Mouse (Mus musculus): ENCODE measurements around the gene S100a6. TPM values are rescaled to one million over a fixed set of nuclear protein-coding genes. Genes with fewer than 3 reads are reported as not detected.
A peak's percentile ranks its signal among the peaks of the same experiment; 100 is the strongest.

Gene S100a6
- polyA plus RNA-seq, 1 experiment from 2014 or later = 449 TPM

GRCm38 (mm10) chr3:90586906-90587305 is 25.8 kb upstream of the S100a6 start:
- ATAC-seq (ENCODE audit: insufficient number of reproducible peaks, low FRiP score, low TSS enrichment, low read depth) = peak; percentile 65
- Histone ChIP-seq H3K9me3 (replicated peaks) (no peaks in the 10 kb centered on the region), H3K36me3 (no peaks in the 10 kb centered on the region), H3K4me1 (peaks cover 39% of the 10 kb centered on the region), H3K27ac (replicated peaks) (peak overlapping the region; percentile 86), H3K4me2 (replicated peaks) (no peak overlapping the region), H3K4me3 (replicated peaks) (no peak overlapping the region), H3K9ac (no peak overlapping the region), H3K27me3 (no peaks in the 10 kb centered on the region)
- WGBS = 51% methylated on average over 10 of the region's 10 CpGs

- Histone ChIP-seq H3K4me3 (replicated peaks) (no peak overlapping the region), H3K9me3 (replicated peaks) (no peaks in the 10 kb centered on the region), H3K4me1 (peaks cover 39% of the 10 kb centered on the region), H3K27ac (replicated peaks) (peak overlapping the region; percentile 86), H3K9ac (no peak overlapping the region), H3K4me2 (replicated peaks) (no peak overlapping the region), H3K27me3 (no peaks in the 10 kb centered on the region), H3K36me3 (no peaks in the 10 kb centered on the region)
- 85% methylated on average over 14 of the region's 14 CpGs for WGBS
- no peak; the same call in 1 of the 2 replicates for ATAC-seq (ENCODE audit: insufficient number of reproducible peaks, low FRiP score, low TSS enrichment, low read depth)
Measured at GRCm38 (mm10) chr3:90587361-90588101, 25.2 kb upstream of the S100a6 start.

DNA sequence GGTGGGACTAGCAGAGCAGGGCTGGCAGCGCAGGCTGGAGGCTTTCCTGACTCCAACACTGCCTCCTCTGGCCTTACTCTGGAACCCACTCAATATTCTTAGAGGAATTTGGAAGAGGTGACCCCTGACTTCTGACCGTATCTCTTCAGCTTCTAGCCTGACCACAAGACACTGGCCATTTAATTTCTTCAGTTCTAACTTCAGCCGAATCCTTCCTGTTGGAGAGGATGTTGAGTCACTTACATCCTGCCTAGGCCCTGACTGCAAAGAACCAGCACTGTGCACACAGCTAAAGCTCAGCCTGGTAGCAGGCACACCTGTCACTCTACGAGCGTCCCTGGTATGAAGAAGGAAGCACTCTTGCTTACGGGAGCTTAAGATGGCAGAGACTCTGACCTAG is 23.3 kb upstream of the S100a6 start:
- no peaks in the 10 kb centered on the region for H3K9me3 ChIP-seq (replicated peaks)
- no peak overlapping the region for H3K9ac ChIP-seq
- H3K4me3 ChIP-seq (replicated peaks) = no peak overlapping the region
- ATAC-seq (ENCODE audit: insufficient number of reproducible peaks, low FRiP score, low TSS enrichment, low read depth) = no peak
- no peak overlapping the region for H3K4me2 ChIP-seq (replicated peaks)
- no peak overlapping the region for H3K27ac ChIP-seq (replicated peaks)
- no peaks in the 10 kb centered on the region for H3K36me3 ChIP-seq
- peaks cover 30% of the 10 kb centered on the region for H3K4me1 ChIP-seq
- 76% methylated on average over 6 of the region's 6 CpGs for WGBS
- H3K27me3 ChIP-seq = no peaks in the 10 kb centered on the region

DNA sequence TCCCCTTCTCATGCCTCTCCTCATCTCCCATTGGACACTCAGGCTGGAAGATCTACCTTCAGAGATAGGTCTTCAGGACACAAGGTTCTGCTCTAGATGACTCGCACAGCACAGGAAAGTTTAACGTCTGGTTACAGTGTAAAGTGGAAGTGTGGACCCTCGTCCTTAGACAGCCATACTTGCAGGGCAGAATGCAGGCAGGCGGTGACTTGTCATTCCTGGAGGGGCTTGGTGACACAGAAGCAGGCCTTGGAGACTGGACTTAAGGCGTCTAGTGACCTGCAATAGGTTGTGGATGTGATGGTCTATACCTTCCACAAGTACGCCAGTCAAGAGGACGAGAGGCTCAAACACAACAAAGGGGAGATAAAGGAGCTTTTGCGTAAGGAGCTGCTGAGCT is 22.7 kb upstream of the S100a6 start, which contains the start of gene S100a2:
Gene S100a2 (plus strand): TSS at position 301 of the 400 bp plus-strand sequence.
- no peak within 1 kb of the TSS for H3K27ac ChIP-seq (replicated peaks)
- WGBS = 80% methylated on average over 8 of the region's 8 CpGs
- no peak within 1 kb of the TSS for H3K9ac ChIP-seq
- H3K36me3 ChIP-seq = no peaks in the 10 kb centered on the region
- ATAC-seq (ENCODE audit: insufficient number of reproducible peaks, low FRiP score, low TSS enrichment, low read depth) = no peak
- no peaks in the 10 kb centered on the region for H3K9me3 ChIP-seq (replicated peaks)
- H3K4me2 ChIP-seq (replicated peaks) = no peak within 1 kb of the TSS
- peaks cover 30% of the 10 kb centered on the region for H3K4me1 ChIP-seq
- no peaks in the 10 kb centered on the region for H3K27me3 ChIP-seq
- H3K4me3 ChIP-seq (replicated peaks) = no peak within 1 kb of the TSS

DNA sequence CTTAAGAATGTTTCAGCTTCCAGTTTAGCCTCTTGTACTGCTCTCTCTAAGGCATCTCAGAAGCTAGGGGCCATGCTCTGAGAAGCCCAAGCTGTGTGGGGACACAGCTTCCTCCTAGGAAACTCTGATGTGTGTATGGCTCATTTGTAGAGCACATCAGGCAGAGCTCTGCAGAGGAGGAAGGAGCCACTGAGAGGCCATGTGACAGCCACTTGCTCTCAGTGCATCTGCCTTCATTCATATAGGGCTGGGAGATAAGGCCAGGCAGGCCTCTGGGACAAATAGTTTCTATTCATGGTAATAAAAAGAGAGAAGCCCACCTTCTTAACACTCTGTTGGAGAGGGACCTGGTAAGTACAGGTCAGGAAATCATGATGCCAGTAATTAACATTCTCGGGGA is 18.2 kb upstream of the S100a6 start:
- no peak for ATAC-seq (ENCODE audit: insufficient number of reproducible peaks, low FRiP score, low TSS enrichment, low read depth)
- 0 out of 2 replicates have a peak, but pooled peaks cover under 1% of the 10 kb centered on the region for H3K4me1 ChIP-seq
- H3K27ac ChIP-seq (replicated peaks) = no peak overlapping the region
- H3K36me3 ChIP-seq = no peaks in the 10 kb centered on the region
- no peak overlapping the region for H3K9ac ChIP-seq
- no peak overlapping the region for H3K4me2 ChIP-seq (replicated peaks)
- H3K4me3 ChIP-seq (replicated peaks) = no peak overlapping the region
- H3K9me3 ChIP-seq (replicated peaks) = no peaks in the 10 kb centered on the region
- H3K27me3 ChIP-seq = no peaks in the 10 kb centered on the region
- 38% methylated on average over 1 of the region's 1 CpGs for WGBS

GRCm38 (mm10) chr3:90595556-90595955 is 17.1 kb upstream of the S100a6 start:
- Histone ChIP-seq H3K4me2 (replicated peaks) (no peak overlapping the region), H3K9me3 (replicated peaks) (no peaks in the 10 kb centered on the region), H3K27ac (replicated peaks) (no peak overlapping the region), H3K9ac (no peak overlapping the region), H3K36me3 (no peaks in the 10 kb centered on the region), H3K27me3 (no peaks in the 10 kb centered on the region), H3K4me3 (replicated peaks) (no peak overlapping the region), H3K4me1 (peaks cover 12% of the 10 kb centered on the region)
- 79% methylated on average over 5 of the region's 5 CpGs for WGBS
- ATAC-seq (ENCODE audit: insufficient number of reproducible peaks, low FRiP score, low TSS enrichment, low read depth) = no peak

GRCm38 (mm10) chr3:90596810-90597209 is 15.9 kb upstream of the S100a6 start:
- Histone ChIP-seq H3K4me1 (peaks cover 24% of the 10 kb centered on the region), H3K9ac (no peak overlapping the region), H3K27me3 (no peaks in the 10 kb centered on the region), H3K36me3 (no peaks in the 10 kb centered on the region), H3K9me3 (replicated peaks) (no peaks in the 10 kb centered on the region), H3K27ac (replicated peaks) (no peak overlapping the region), H3K4me2 (replicated peaks) (no peak overlapping the region), H3K4me3 (replicated peaks) (no peak overlapping the region)
- WGBS = 87% methylated on average over 6 of the region's 6 CpGs
- ATAC-seq (ENCODE audit: insufficient number of reproducible peaks, low FRiP score, low TSS enrichment, low read depth) = no peak

DNA sequence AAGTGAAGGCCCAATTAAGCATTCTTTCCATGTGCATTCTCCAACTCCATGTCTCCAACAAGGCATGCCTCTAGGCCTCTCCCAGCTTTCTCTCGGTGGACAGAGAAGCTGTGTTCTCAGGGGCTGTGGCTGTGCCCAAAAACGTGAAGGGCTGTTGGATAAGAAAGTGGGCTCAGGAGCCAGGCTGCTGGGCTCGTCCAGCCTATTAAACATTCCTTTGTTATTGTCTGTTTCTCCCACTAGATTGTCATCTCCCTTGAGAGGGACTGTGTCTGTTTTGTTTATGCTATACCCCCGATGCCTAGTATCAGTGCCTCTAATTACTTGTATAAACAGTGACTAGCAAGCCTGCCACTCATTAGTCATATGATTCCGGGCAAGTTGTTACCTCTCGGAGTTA is 14.9 kb upstream of the S100a6 start:
- no peak overlapping the region for H3K27ac ChIP-seq (replicated peaks)
- H3K9me3 ChIP-seq (replicated peaks) = no peaks in the 10 kb centered on the region
- peaks cover 34% of the 10 kb centered on the region for H3K4me1 ChIP-seq
- H3K27me3 ChIP-seq = no peaks in the 10 kb centered on the region
- H3K36me3 ChIP-seq = no peaks in the 10 kb centered on the region
- 28% methylated on average over 6 of the region's 6 CpGs for WGBS
- ATAC-seq (ENCODE audit: insufficient number of reproducible peaks, low FRiP score, low TSS enrichment, low read depth) = no peak
- no peak overlapping the region for H3K4me2 ChIP-seq (replicated peaks)
- H3K9ac ChIP-seq = no peak overlapping the region
- H3K4me3 ChIP-seq (replicated peaks) = no peak overlapping the region

DNA sequence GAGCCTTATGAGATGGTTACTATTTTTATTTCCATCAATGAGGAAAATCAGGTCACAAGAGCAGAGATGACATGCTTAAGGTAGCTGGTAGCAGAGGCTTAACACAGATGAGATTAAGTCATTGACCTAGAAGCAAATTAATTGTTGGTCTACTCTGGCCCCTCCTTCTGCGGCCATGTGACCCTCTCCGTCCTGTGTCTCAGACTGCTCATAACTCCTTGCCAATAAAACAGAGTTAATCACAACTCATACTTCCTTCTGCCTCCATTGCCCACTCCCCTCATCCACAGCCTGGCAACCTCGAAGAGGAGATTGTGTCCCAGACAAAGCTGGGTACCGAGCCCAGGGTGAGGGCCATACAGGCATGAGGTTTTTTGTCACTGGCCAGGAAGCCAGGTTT is 14.5 kb upstream of the S100a6 start:
- no peak for ATAC-seq (ENCODE audit: insufficient number of reproducible peaks, low FRiP score, low TSS enrichment, low read depth)
- peaks cover 38% of the 10 kb centered on the region for H3K4me1 ChIP-seq
- 77% methylated on average over 4 of the region's 4 CpGs for WGBS
- no peak overlapping the region for H3K4me3 ChIP-seq (replicated peaks)
- no peaks in the 10 kb centered on the region for H3K9me3 ChIP-seq (replicated peaks)
- H3K27ac ChIP-seq (replicated peaks) = no peak overlapping the region
- no peaks in the 10 kb centered on the region for H3K27me3 ChIP-seq
- no peak overlapping the region for H3K4me2 ChIP-seq (replicated peaks)
- no peak overlapping the region for H3K9ac ChIP-seq
- no peaks in the 10 kb centered on the region for H3K36me3 ChIP-seq

DNA sequence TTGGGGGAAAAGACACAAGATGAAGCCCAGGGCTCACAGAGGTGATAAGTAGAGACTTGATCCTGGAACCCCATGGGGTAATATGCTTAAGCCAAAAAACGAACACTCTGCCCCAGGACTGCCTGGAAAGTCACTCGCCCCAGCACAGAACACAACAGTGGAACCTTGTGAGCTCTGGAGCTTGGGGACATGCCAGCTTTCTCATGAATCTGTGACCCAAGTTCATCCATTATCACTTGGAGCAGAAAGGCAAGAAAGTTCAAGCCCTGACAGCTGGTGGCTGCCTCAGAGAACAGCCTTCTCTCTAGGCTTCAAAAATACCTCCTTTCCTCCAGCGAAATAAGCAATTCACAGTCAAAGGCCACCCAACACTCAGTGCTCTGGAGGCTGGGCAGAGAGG is 13.3 kb upstream of the S100a6 start:
- 78% methylated on average over 3 of the region's 3 CpGs for WGBS
- ATAC-seq (ENCODE audit: insufficient number of reproducible peaks, low FRiP score, low TSS enrichment, low read depth) = no peak

DNA sequence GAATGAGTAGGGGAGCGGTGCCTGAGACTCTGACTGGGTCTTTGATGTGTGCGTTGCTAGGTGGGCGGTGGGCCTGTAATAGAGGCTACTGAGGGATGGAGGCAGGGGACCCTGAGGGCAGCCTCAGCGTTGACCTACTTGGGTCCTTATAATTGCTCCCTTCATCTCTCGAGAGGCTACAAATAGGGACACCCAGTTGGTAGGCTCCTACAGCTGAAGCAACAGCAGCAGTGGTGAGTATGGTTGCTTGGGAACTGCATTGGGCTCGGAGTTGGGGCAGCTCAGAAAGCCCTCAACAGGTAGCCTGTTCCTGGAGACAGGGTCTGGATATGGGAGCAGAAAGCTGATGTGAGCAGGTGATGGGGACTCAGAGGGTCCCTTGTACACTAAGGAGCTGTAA is 12.6 kb upstream of the S100a6 start:
- Histone ChIP-seq H3K4me2 (replicated peaks) (no peak overlapping the region), H3K4me1 (peaks cover 56% of the 10 kb centered on the region), H3K9ac (no peak overlapping the region), H3K9me3 (replicated peaks) (no peaks in the 10 kb centered on the region), H3K27ac (replicated peaks) (peak overlapping the region; percentile 68; the same call in 1 of the 2 replicates), H3K36me3 (no peaks in the 10 kb centered on the region), H3K4me3 (replicated peaks) (no peak overlapping the region), H3K27me3 (no peaks in the 10 kb centered on the region)
- ATAC-seq (ENCODE audit: insufficient number of reproducible peaks, low FRiP score, low TSS enrichment, low read depth) = no peak
- WGBS = 61% methylated on average over 6 of the region's 6 CpGs

More for the DNA sequence above, 13.3 kb upstream of the S100a6 start:
- no peaks in the 10 kb centered on the region for H3K9me3 ChIP-seq (replicated peaks)
- no peaks in the 10 kb centered on the region for H3K36me3 ChIP-seq
- no peak overlapping the region for H3K27ac ChIP-seq (replicated peaks)
- H3K4me1 ChIP-seq = peaks cover 50% of the 10 kb centered on the region
- no peaks in the 10 kb centered on the region for H3K27me3 ChIP-seq
- no peak overlapping the region for H3K9ac ChIP-seq
- no peak overlapping the region for H3K4me3 ChIP-seq (replicated peaks)
- H3K4me2 ChIP-seq (replicated peaks) = no peak overlapping the region

Measured in embryonic facial prominence, embryonic 15.5 days (tissue).